Mouse (Mus musculus): ENCODE results near the gene Slc1a5. TPM values are rescaled to one million over a fixed set of nuclear protein-coding genes. Genes with fewer than 3 reads are reported as not detected.
A peak's percentile ranks its signal among the peaks of the same experiment; 100 is the strongest.

Slc1a5 gene
- 30.6 and 51.4 TPM in 2 replicates for total RNA-seq (2017)

GRCm38 (mm10) chr7:16780825-16781554 lies at the start of gene Slc1a5:
TSS of gene Slc1a5 (plus strand) at chr7:16781340.
- peak; percentile 82 for ATAC-seq (replicated peaks; ENCODE audit: low read depth, poor library complexity, severe bottlenecking)

- no peak for ATAC-seq (replicated peaks; ENCODE audit: low read depth, poor library complexity, severe bottlenecking)
Observed at GRCm38 (mm10) chr7:16731893-16732422, 49.2 kb upstream of the Slc1a5 start.

- no peak for ATAC-seq (replicated peaks; ENCODE audit: low read depth, poor library complexity, severe bottlenecking)
Observed at GRCm38 (mm10) chr7:16737606-16738072, 43.5 kb upstream of the Slc1a5 start.

- peak; percentile 98 for ATAC-seq (replicated peaks; ENCODE audit: low read depth, poor library complexity, severe bottlenecking)
Observed at GRCm38 (mm10) chr7:16738073-16738696, 43.0 kb upstream of the Slc1a5 start, which contains the start of gene Ap2s1. TSS of gene Ap2s1 (plus strand) at chr7:16738410.

- ATAC-seq (replicated peaks; ENCODE audit: low read depth, poor library complexity, severe bottlenecking) = no peak
Observed at GRCm38 (mm10) chr7:16739056-16739604, 42.0 kb upstream of the Slc1a5 start.

GRCm38 (mm10) chr7:16745373-16745772 lies 35.8 kb upstream of the Slc1a5 start:
- no peak for ATAC-seq (replicated peaks; ENCODE audit: low read depth, poor library complexity, severe bottlenecking)

- ATAC-seq (replicated peaks; ENCODE audit: low read depth, poor library complexity, severe bottlenecking) = peak; percentile 68
Observed at GRCm38 (mm10) chr7:16746093-16746492, 35.0 kb upstream of the Slc1a5 start.

- no peak for ATAC-seq (replicated peaks; ENCODE audit: low read depth, poor library complexity, severe bottlenecking)
Observed at GRCm38 (mm10) chr7:16747656-16748055, 33.5 kb upstream of the Slc1a5 start.

GRCm38 (mm10) chr7:16752016-16752415 lies 29.1 kb upstream of the Slc1a5 start:
- ATAC-seq (replicated peaks; ENCODE audit: low read depth, poor library complexity, severe bottlenecking) = no peak

GRCm38 (mm10) chr7:16755362-16756017 lies 25.6 kb upstream of the Slc1a5 start:
- no peak for ATAC-seq (replicated peaks; ENCODE audit: low read depth, poor library complexity, severe bottlenecking)

GRCm38 (mm10) chr7:16758872-16759574 lies 22.1 kb upstream of the Slc1a5 start:
- peak; percentile 60; the same call in 1 of the 2 replicates for ATAC-seq (replicated peaks; ENCODE audit: low read depth, poor library complexity, severe bottlenecking)

GRCm38 (mm10) chr7:16760292-16760691 lies 20.8 kb upstream of the Slc1a5 start:
- ATAC-seq (replicated peaks; ENCODE audit: low read depth, poor library complexity, severe bottlenecking) = peak; percentile 47; the same call in 1 of the 2 replicates

GRCm38 (mm10) chr7:16761005-16761481 lies 20.1 kb upstream of the Slc1a5 start:
- ATAC-seq (replicated peaks; ENCODE audit: low read depth, poor library complexity, severe bottlenecking) = no peak

GRCm38 (mm10) chr7:16761630-16762029 lies 19.5 kb upstream of the Slc1a5 start:
- ATAC-seq (replicated peaks; ENCODE audit: low read depth, poor library complexity, severe bottlenecking) = no peak

- ATAC-seq (replicated peaks; ENCODE audit: low read depth, poor library complexity, severe bottlenecking) = no peak
Observed at GRCm38 (mm10) chr7:16763463-16764218, 17.5 kb upstream of the Slc1a5 start.

- no peak for ATAC-seq (replicated peaks; ENCODE audit: low read depth, poor library complexity, severe bottlenecking)
Observed at GRCm38 (mm10) chr7:16766443-16766842, 14.7 kb upstream of the Slc1a5 start.

GRCm38 (mm10) chr7:16775888-16776287 lies 5.3 kb upstream of the Slc1a5 start:
- ATAC-seq (replicated peaks; ENCODE audit: low read depth, poor library complexity, severe bottlenecking) = no peak

GRCm38 (mm10) chr7:16780076-16780475 lies 1.1 kb upstream of the Slc1a5 start:
- ATAC-seq (replicated peaks; ENCODE audit: low read depth, poor library complexity, severe bottlenecking) = no peak

- ATAC-seq (replicated peaks; ENCODE audit: low read depth, poor library complexity, severe bottlenecking) = no peak
Observed at GRCm38 (mm10) chr7:16781555-16781815, 345 bp downstream of the Slc1a5 start.

Data from common myeloid progenitor, adult 5-6 weeks (primary cell).